Mouse (Mus musculus) gastrocnemius, adult 8-10 months (tissue): ENCODE results near the gene Napa. TPM values are rescaled to one million over a fixed set of nuclear protein-coding genes. Genes with fewer than 3 reads are reported as not detected.

Source experiments
- DNase-seq, 2 experiments: peaks; one replicate each; pipeline ENCODE4 v3.0.0; 2022; ENCODE audit warnings: low spot score in 2 of 2
- total RNA-seq, 4 experiments: library from RNA; stranded (reverse); gene quantifications; 2 replicates each; pipeline ENCODE4 v1.2.4; 2022

The Napa gene
- total RNA-seq, 4 experiments from 2014 or later: 105 to 140 (median 115) TPM

DNA sequence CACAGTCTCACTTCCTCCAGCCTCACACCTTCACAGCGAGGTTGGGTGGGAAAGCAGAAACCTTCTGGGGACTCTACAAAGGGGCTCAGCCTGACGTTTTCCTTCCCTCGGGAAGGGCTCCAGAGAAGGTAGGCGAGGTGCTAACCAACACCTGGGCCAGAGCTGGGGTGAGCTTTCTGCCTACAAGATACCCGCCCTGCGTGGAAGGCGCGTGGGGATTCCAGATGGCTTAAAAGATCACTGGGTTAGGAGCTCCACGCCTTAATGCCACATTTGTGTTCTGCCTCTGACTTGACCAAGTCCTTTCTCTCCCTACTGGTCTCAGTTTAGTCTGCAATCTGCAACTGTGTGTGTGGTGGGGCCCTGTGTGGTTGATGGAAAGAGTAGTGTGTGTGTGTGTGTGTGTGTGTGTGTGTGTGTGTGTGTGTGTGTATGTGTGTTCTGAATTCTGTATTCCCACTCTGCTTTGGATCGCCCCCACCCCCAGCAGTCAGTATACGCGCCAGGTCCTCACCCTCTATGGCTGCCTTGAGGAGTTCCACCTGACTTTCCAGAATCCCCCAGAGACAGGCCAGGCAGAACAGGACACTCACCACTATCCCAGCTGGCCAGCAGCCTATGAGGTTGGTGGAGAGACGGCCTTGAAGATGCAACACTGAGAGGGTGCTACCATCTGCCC, 32.8 kb downstream of the Napa start:
- DNase-seq: no peak

DNA sequence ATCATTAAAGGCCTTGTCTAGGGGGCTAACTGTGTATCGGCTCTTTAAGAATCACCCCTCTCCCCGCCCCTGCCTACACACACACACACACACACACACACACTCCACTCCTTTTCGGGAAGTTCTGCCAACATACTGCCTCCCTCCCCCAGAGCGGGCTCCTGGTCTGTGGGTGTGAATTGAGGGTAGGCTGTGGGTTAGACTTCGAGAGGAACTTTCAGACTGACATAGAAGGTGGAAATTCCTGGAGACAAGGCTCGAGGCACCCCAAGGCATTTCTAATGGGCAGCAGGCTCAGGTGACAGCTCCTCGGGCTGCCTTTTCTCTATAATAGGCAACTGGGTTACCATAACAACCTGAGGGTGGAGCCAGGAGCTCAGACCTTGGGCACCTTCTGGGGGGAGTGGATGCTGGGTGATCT, 33.9 kb downstream of the Napa start:
- DNase-seq: no peak

DNA sequence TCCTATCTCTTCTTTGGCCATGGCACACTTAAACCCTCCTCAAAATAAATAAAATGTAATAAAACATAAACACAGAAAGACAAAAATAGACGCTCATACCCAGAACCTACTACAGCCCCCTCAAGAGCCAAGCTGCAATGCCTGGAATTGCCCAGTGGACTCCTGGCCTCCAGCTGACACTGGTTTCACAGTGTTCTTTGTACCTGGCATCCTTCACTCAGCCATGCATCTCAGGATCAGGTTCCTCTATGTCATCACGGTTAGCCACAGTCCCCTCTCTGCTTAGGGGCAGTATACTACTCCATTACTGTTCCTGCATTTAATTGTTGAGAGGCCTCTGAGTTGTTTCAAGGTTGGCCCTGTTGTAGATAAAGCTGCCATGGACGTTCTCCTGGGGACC, 34.7 kb downstream of the Napa start:
- DNase-seq: no peak

DNA sequence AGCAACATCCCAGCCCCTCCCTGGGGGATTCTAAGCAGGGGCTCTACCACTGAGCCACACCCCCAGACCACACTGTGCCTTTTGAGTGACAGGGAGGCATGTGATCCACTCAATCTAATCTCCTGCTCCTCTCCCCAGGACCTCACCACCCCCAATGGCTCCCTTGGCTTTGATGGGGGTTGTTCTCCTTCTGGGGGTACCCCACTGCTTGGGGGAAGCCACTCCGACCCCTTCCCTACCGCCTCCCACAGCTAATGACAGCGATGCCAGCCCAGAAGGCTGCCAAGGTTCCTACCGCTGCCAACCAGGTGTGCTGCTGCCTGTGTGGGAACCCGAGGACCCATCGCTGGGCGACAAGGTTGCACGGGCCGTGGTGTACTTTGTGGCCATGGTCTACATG, 35.4 kb downstream of the Napa start:
- no peak for DNase-seq

DNA sequence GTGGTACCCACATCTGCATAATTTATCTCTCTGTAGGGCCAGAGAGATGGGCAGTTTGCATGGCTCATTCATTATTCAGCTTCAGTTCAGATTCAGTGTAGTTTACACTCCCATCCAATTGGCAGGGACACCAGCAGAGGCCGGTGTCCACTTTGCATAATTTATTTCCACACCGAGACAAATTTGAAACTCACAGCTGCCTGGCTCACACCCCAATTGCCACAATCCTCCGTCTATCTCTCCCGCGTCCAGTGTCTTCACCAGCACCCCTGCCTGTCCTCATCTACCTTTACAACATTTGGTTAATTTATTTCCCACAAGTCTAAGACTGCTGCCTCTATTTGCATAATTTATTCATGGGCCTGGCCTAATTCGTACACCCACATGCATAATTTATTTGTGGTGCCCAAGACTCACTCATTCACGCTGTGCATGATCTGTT, 36.7 kb downstream of the Napa start:
- no peak for DNase-seq

DNA sequence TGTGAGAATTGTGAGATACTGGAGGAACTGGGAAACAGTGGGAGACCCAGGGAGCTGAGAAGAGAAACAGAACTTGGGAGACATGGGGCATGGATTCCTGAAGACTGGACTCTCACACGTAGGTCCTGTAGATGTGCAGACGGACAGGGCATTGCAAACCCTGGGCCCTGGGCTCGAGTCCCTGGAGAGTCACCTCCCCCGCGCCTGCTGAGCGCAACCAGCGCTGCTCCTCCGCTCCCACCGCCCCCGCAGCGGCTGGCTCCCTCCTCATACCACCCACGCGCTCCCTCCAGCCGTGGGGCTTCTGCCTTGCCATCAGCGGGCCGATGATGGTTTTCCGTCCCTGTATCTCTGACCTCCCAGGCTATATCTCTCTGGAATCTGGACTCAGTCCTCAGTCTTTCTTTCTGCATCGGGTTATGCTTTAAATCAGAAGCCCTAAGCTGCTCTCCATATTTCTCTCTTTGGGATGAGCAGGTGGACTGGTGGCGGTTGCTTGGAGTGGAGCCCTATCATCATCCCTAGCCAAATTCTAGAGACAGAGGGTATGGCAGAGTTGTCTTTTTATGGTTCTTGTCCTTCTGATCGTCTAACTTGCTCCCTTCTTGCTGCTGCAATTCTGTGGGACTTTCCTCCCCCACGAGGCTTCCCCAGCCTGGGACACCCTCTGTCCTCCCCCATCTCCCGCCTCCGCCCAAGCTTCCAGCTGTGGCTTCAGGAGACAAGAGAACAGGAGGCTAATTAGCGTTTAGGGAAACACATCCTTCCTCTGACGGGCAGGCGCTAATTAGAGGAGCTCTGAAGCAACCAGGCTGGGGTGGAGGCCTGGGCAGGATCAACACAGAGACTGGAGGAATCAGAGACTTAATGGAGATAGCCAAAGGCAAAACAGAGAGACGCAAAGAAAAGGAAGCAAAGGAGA, 48.5 kb downstream of the Napa start:
- no peak for DNase-seq

DNA sequence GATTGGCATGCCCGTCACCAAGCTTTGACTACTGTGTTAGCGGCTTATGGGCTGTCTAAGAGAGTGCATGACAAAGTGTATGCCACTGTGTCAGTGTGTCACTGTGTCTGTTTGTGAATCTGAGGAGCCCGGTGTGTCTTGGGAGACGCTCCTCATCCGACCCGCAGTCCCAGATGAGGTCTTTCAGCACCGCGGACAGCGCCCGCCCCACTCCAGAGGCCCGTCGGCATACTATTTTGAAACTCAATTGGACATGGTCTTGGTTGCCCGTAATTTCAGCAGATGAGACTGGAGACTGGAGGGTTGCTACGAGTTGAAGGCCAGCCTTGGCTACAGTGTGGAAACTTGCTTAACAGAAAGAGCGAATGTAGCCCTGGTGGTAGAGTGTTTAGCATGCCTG, 49.4 kb downstream of the Napa start:
- DNase-seq: peak in 1 of 2 experiments; percentile 33

DNA sequence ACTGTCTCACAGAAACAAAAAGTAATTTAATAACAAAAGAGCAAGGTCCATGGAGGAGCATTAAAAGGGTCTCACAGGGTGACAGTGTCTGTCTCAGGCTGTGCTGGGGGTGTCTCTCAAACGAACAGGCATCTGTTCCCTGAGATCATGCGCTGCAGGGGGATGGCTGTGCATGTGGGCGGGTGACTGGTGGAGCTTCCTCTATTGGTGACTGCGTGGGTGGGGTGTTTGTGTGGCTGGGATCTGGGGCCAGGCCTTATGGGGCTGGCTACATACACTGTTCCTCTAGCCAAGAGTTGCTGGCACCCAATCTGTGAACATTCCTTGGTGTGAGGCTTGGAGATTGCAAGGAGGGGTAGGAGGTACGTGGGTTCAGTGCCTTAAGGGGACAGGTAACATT, 51.0 kb downstream of the Napa start:
- no peak for DNase-seq

DNA sequence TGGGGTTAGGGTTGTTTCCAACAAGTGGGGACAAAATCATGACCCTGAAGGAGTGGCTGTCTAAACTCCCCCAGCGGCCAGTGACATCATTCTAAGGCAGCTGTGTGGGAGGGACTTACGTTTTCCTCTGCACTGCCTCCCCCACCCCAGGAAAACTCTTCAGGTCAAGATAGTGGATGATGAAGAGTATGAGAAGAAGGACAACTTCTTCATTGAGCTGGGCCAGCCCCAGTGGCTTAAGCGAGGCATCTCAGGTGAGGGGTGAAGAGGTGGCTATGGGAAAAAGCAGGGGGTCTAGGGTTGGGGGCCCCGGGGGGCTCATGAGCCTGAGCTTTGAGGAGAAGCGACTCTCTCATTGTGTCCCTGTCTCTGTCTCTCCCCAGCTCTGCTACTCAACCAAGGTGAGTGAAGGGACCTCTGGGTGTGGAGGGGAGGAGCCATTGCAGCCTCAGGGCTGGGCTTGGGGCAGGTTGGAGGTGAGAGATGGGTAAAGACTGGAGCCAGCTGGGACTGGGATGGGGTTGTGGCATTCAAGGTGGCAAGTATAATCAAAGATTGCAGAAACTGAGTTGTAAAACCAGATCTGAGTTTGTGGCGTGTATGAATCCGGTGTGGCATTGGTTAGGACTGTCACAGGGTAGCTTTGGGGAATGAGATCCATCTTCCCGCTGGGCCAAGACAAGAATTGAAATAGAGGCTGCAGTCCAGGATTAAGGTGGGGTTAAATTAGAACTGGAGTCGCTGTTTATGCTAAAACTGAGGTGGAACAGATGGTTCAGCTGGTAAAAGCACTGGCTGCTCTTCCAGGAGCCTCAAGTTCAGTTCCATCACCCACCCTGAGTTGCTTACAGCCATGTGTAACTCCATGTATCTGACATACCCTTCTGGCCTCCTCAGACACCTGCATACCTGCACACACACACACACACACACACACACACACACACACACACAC, 52.2 kb downstream of the Napa start:
- DNase-seq: no peak

DNA sequence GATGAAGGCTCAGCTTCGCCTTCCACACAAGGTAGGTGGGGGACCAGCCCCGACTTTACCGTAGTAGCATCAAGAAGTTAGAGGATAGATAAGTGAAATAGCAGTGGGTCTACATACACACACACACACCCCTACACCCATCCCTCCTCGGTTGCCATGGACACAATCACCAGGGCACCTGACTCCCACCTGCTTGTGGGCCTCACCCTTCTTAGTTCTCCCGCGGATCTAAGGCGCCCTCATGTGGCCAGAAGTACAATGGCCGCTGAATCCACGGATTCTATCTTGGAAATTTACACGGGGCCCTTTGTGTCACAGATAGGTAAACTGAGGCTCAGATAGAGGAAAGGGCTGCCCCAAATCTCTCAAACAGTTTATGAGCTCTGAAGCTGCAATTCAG, 55.3 kb downstream of the Napa start:
- no peak for DNase-seq

DNA sequence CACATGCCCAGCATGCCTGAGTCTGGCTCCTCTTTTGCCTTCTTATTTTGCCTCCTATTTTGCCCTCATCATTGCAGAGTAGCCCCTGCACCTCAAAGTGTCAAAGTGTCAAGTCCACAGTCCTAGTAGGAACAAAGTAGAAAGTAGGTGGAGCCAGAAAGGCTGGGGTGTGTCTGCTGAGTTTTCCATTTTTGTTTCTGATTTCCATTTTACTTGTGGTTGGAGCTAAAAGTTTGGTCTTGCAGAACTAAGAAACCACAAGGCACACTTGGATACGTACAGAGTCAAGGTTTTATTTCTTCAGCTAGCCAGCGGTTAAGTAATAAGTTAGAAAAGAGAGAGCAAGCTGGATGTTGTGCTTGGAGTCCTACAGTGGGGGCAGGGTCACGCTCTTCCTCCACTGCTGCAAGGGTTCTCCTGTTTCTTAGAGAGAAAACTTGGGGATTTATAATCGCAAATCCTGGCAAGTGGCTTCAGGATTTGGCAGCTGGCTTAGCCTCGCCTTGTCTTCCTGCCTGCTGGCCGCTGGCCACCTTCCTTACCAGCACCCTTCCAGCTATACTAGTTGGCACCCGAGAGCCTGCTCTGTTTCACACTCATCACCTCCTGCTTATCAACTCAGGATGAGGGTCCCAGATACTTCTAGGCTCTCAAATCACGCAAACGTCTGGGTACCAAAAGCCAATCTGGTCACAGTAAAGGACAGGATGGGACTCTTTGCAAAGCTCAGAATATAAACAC, 57.0 kb downstream of the Napa start:
- no peak for DNase-seq

DNA sequence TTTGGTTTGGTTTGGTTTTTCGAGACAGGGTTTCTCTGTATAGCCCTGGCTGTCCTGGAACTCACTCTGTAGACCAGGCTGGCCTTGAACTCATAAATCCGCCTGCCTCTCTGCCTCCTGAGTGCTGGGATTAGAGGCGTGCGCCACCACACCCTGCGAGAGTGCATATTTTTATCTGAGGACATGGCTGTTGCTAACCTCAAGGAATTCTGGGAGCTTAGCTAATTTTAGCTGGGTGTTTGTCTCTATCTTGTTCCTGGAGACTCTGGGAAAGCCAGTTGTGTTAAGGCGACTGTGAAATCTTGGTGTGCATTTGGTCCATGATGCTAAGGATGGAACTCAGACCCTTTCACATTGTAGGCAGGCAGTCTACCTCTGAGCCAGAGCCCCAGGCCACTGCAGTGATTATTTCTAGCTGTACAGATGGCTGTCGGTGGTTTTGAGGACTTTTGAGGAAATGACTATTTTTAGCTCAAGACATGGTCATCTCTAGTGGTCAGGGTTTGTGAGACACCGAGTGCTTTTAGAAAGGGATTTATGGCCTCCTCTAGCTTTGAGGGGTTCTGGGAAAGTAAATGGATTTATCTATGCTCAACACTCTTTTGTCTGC, 58.0 kb downstream of the Napa start:
- no peak for DNase-seq

DNA sequence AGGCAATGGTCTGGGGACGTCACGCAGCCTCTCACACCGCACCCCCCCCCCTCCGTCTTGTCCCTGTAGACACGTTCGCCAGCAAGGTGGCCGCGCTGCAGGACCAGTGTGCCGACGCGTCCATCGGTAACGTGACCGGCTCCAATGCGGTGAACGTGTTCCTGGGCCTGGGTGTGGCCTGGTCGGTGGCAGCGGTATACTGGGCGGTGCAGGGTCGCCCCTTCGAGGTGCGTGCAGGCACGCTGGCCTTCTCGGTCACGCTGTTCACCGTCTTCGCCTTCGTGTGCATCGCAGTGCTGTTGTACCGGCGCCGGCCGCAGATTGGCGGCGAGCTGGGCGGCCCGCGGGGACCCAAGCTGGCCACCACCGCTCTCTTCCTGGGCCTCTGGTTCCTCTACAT, 60.5 kb downstream of the Napa start:
- DNase-seq: no peak

DNA sequence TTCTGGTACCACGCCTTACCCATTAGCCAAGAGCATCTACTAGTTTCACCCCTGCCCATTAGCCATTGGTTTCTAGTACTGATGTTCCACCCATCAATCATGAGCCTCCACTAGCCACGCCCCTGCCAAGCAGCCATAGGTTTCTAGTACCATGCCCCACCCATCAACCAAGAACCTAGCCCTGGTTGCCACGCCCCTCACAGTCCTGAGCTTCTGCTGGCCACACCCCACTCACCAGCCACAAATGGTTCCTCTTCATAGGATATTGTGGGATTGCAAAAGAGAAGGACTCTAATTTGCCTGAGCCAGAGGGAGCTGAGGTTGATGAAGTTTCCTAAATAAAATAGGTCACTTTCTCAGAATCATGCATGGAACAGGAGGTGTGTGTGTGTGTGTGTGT, 62.4 kb downstream of the Napa start:
- DNase-seq: no peak

DNA sequence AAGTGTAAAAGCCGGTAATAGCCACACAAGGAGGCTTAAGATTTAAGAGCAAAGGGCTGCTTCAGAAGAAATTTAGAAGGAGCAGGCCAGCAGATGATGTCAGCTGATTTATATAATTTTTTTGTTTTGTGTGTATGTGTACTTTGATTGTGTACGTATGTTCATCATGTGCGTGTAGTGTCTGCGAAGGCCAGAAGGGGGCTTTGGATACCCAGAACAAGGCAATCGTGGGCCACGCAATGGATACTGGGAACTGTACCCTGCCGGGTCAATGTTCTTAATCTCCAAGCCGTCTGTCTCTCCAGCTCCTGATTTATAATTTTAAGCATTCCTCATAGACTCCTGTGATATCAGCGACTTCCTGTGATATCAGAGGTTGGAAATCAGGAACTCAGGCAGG, 63.0 kb downstream of the Napa start:
- DNase-seq: no peak

DNA sequence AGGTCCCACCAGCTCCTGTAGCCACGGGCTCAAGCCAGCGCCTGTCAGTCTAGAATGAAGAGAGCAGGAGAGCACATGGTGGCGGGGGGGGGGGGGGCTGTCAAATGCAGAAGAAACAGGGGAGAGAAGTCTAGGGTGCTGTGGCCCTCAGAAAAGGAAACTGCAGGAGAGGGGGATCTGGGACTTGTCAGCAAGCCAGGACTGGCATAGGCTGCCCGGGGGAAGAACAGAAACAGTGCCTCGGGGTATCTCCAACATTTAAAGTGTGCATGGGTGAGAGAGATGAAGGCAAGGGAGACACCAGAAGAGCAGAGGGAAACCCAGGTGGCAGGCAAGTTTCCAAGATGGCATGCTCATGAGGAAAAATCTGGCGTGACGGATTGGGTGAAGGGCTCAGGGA, 63.8 kb downstream of the Napa start:
- no peak for DNase-seq
